Mouse (Mus musculus) embryonic facial prominence, embryonic 10.5 days (tissue): Measurements from ENCODE around the gene Atp5d. TPM values are rescaled to one million over a fixed set of nuclear protein-coding genes. Genes with fewer than 3 reads are reported as not detected.

Experiments used
- DNase-seq: peaks from one replicate; pipeline ENCODE4 v3.0.0-alpha.2; 2017; ENCODE audit warnings: low spot score
- H3K27ac ChIP-seq: fragments of 300-500 bp; sonication (generic); replicated peaks from 2 replicates; pipeline ENCODE4 v1.5.1; 2016; ENCODE audit warnings: mild to moderate bottlenecking
- H3K27me3 ChIP-seq: fragments of 300-500 bp; sonication (generic); replicated peaks from 2 replicates; pipeline ENCODE4 v1.6.1; 2016; ENCODE audit warnings: low read depth, mild to moderate bottlenecking; ENCODE audit not compliant: poor library complexity, severe bottlenecking
- H3K36me3 ChIP-seq: fragments of 300-500 bp; sonication (generic); replicated peaks from 2 replicates; pipeline ENCODE4 v1.6.1; 2016; ENCODE audit warnings: mild to moderate bottlenecking, moderate library complexity
- H3K4me1 ChIP-seq: fragments of 300-500 bp; sonication (generic); 2 replicates; pipeline ENCODE4 v1.6.1; 2016
- H3K4me3 ChIP-seq: fragments of 300-500 bp; sonication (generic); 2 replicates; pipeline ENCODE4 v1.5.1; 2016; ENCODE audit warnings: mild to moderate bottlenecking, moderate library complexity
- H3K9me3 ChIP-seq: fragments of 300-500 bp; sonication (generic); 2 replicates; pipeline ENCODE4 v1.6.1; 2016; ENCODE audit warnings: mild to moderate bottlenecking
- WGBS: fragments of 180-500 bp; shearing (Covaris S2); methylation state at CpG from one replicate; pipeline ENCODE4 v1.1.7; 2016; 5-methylcytosine and 5-hydroxymethylcytosine counted together
- polyA plus RNA-seq: library from polyadenylated mRNA; unstranded; fragments of >200 nt; fragmentation: Nextera tagmentation; extraction: Ambion mirVana; gene quantifications from 2 replicates; pipeline ENCODE4 v1.2.1, GENCODE M21; 2016

Gene Atp5d
- polyA plus RNA-seq, 1 experiment from 2014 or later, result 493 TPM

- H3K36me3 ChIP-seq, result peaks cover 54% of the 10 kb centered on the region
- H3K27ac ChIP-seq, result 0 out of 2 replicates have a peak overlapping the region, but pooled peaks have one; percentile 40
- WGBS, result 89% methylated on average over 6 of the region's 6 CpGs
- DNase-seq, result no peak
- H3K9me3 ChIP-seq, result no peaks in the 10 kb centered on the region
- no peaks in the 10 kb centered on the region for H3K27me3 ChIP-seq
- H3K4me3 ChIP-seq, result peak overlapping the region; percentile 99
- peaks cover 70% of the 10 kb centered on the region for H3K4me1 ChIP-seq
These were observed 7.5 kb downstream of the Atp5d start for GRCm38 (mm10) chr10:80145896-80146295.

- Histone ChIP-seq H3K27ac (peak overlapping the region; percentile 100; the same call in 1 of the 2 replicates), H3K9me3 (no peaks in the 10 kb centered on the region), H3K27me3 (no peaks in the 10 kb centered on the region), H3K4me1 (peaks cover 66% of the 10 kb centered on the region), H3K36me3 (peaks cover 61% of the 10 kb centered on the region), H3K4me3 (peak overlapping the region; percentile 99)
- WGBS, result 67% methylated on average over 4 of the region's 4 CpGs
- DNase-seq, result no peak
These were observed 8.2 kb downstream of the Atp5d start for GRCm38 (mm10) chr10:80146568-80147011.

GRCm38 (mm10) chr10:80147146-80147718 lies 8.8 kb downstream of the Atp5d start:
- peak overlapping the region; percentile 100 for H3K27ac ChIP-seq
- H3K27me3 ChIP-seq, result no peaks in the 10 kb centered on the region
- no peaks in the 10 kb centered on the region for H3K9me3 ChIP-seq
- peaks cover 68% of the 10 kb centered on the region for H3K4me1 ChIP-seq
- H3K36me3 ChIP-seq, result peaks cover 67% of the 10 kb centered on the region
- WGBS, result 81% methylated on average over 5 of the region's 5 CpGs
- no peak for DNase-seq
- peak overlapping the region; percentile 99 for H3K4me3 ChIP-seq

GRCm38 (mm10) chr10:80147719-80148601 lies 9.5 kb downstream of the Atp5d start, which contains the start of gene Midn:
Gene Midn, plus strand, starts transcription at chr10:80148272.
- peaks cover 69% of the 10 kb centered on the region for H3K4me1 ChIP-seq
- WGBS, result 1% methylated on average over 42 of the region's 42 CpGs
- H3K36me3 ChIP-seq, result peaks cover 75% of the 10 kb centered on the region

GRCm38 (mm10) chr10:80148610-80149290 lies 10.3 kb downstream of the Atp5d start:
- H3K4me1 ChIP-seq, result peaks cover 70% of the 10 kb centered on the region
- DNase-seq, result peak; percentile 97
- H3K9me3 ChIP-seq, result no peaks in the 10 kb centered on the region
- peak overlapping the region; percentile 100 for H3K27ac ChIP-seq
- peak overlapping the region; percentile 99 for H3K4me3 ChIP-seq
- H3K36me3 ChIP-seq, result peaks cover 78% of the 10 kb centered on the region
- no peaks in the 10 kb centered on the region for H3K27me3 ChIP-seq
- WGBS, result under 1% methylated on average over 57 of the region's 57 CpGs

More at GRCm38 (mm10) chr10:80147719-80148601, 9.5 kb downstream of the Atp5d start, which contains the start of gene Midn:
- peak within 1 kb of the TSS; percentile 99 for H3K4me3 ChIP-seq
- H3K27me3 ChIP-seq, result no peaks in the 10 kb centered on the region
- DNase-seq, result peak; percentile 89
- no peaks in the 10 kb centered on the region for H3K9me3 ChIP-seq
- H3K27ac ChIP-seq, result peak within 1 kb of the TSS; percentile 100

- peak overlapping the region; percentile 99 for H3K4me3 ChIP-seq
- H3K4me1 ChIP-seq, result peaks cover 71% of the 10 kb centered on the region
- H3K27me3 ChIP-seq, result no peaks in the 10 kb centered on the region
- WGBS, result under 1% methylated on average over 88 of the region's 88 CpGs
- no peaks in the 10 kb centered on the region for H3K9me3 ChIP-seq
- H3K27ac ChIP-seq, result peak overlapping the region; percentile 100
- DNase-seq, result peak; percentile 100
- H3K36me3 ChIP-seq, result peaks cover 78% of the 10 kb centered on the region
These were observed 11.1 kb downstream of the Atp5d start for GRCm38 (mm10) chr10:80149291-80150225.

GRCm38 (mm10) chr10:80150226-80151210 lies 12.1 kb downstream of the Atp5d start:
- Histone ChIP-seq H3K9me3 (no peaks in the 10 kb centered on the region), H3K4me1 (peaks cover 73% of the 10 kb centered on the region), H3K27ac (peak overlapping the region; percentile 100), H3K36me3 (peaks cover 78% of the 10 kb centered on the region), H3K4me3 (peak overlapping the region; percentile 99), H3K27me3 (no peaks in the 10 kb centered on the region)
- under 1% methylated on average over 62 of the region's 71 CpGs for WGBS
- peak; percentile 93 for DNase-seq

GRCm38 (mm10) chr10:80151211-80152034 lies 13.0 kb downstream of the Atp5d start:
- peak overlapping the region; percentile 100 for H3K27ac ChIP-seq
- no peaks in the 10 kb centered on the region for H3K9me3 ChIP-seq
- peaks cover 78% of the 10 kb centered on the region for H3K36me3 ChIP-seq
- WGBS, result under 1% methylated on average over 26 of the region's 26 CpGs
- DNase-seq, result peak; percentile 74
- peak overlapping the region; percentile 99 for H3K4me3 ChIP-seq
- H3K4me1 ChIP-seq, result peaks cover 73% of the 10 kb centered on the region
- H3K27me3 ChIP-seq, result no peaks in the 10 kb centered on the region

- Histone ChIP-seq H3K4me3 (peak overlapping the region; percentile 99), H3K4me1 (peaks cover 73% of the 10 kb centered on the region), H3K9me3 (no peaks in the 10 kb centered on the region), H3K27ac (peak overlapping the region; percentile 100), H3K27me3 (no peaks in the 10 kb centered on the region), H3K36me3 (peaks cover 79% of the 10 kb centered on the region)
- peak; percentile 70 for DNase-seq
- WGBS, result 6% methylated on average over 15 of the region's 15 CpGs
These were observed 13.8 kb downstream of the Atp5d start for GRCm38 (mm10) chr10:80152071-80152872.
